Mouse (Mus musculus) right cerebral cortex, adult 2 months (tissue): ENCODE measurements around the gene Gm6583.

Experiments used
- DNase-seq, 2 experiments: peaks; one replicate each; pipeline ENCODE4 v3.0.0; 2021 to 2022; ENCODE audit warnings: low spot score in 2 of 2

Gm6583 gene

DNA sequence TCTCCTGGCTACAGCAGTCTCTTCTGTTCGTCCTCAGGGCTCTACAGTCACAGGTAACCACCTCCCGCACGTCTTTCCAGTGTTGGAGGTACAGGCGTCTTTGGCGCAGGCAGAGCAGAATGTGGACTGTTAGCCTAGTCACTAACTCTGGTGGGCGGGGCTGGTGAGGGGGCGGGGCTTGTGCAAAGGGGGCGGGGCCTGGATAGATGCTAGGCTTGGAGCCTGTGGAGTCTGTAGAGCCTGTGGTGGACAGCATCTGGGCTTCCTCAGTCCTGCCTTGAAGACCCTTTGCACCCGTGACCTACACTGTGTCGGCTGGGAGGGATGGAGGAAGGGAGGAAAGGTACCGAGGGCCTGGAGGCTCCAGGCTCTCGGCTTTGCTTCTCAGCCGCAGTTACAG, at the start of gene Gm6583:
TSS of gene Gm6583 (minus strand) at position 124 of the 400 bp plus-strand sequence.
- DNase-seq: no peak

DNA sequence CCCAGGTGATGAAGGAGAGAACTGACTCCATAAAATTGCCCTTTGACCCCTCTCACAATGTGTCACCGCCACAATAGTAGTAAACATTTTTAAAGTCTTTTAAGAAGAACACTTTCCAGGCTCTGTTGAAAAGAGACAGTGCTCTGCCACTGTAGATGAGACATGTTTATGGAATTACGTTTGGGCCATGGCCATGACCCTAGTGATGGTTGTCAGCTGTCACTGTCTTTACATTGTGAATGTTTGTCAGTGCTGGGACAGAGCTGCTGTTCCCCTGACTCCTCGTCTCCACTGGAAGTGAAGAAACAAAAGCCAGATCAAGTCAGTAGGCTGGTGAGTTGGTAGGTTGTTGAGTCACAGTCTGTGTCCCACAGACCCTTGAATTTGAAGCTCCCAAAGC, 46.6 kb upstream of the Gm6583 start:
- no peak for DNase-seq

DNA sequence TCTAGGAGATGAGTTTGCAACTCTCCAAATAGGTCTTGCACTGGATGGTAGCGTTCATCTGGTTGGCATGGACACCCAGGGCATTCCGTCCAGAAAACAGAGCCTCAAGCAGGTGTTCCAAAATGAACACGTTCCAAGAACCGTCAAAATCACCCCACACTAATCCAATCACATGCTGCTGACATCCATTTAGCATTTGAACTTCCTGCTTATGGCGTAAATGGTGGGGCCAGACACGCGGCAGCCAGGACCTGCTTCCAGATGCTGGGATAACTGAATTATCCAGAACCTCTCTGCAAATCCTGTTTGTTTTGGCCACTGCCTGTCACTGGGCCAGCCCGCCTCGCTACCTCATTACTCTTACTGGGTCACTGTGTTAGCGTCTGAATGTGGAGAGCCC, 43.5 kb upstream of the Gm6583 start:
- no peak for DNase-seq

DNA sequence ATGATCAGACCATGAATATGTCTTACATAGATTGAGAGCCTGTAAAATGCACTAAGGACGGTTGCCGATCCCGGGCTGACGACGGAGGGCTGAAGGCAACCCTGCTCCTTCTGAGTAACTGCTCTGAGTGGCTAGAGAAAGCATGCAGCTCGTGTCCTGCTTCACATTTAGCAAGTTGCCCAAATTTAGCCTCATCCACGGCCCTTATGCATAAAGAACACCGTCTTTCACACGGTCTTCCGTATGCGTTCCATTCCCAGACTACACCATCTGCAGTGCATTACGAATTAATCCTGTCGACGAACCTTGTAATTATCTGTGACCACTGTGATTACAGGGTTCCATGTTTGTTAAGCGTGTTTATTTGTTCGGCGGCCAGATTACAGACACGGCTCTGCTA, 40.2 kb upstream of the Gm6583 start:
- no peak for DNase-seq

DNA sequence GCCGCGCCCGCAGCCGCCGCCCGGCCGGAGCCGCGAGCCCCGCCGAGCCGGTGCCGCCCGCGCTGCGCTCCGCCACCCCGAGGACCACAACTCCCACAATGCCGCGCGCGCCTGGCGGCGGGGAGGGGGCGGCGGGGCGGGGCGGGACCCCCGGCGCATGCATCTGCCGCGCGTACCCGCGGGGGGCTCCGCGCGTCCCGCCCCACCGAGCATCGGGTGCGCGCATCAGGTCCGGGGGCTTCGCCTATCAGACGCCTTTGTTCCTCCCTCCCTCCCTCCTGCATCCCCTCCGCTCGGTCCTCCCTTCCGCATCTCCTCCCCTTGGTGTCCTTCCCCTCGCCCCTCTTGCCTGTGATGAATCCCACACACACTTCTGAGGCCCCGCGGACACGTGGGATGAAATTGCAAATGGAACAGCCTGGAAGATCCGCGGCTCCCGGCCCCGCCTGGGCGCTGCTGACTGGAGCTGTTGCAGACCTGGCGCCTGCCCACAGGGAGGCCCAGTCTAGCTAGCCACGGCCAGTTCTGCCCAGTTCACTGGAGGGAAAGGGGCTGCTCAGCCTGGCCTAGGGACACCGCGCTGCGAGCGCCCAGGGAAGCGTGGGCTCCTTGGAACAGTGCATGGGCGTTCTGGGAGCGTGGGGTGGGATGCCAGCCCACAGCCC, 39.1 kb upstream of the Gm6583 start, which contains the start of gene Asphd2:
TSS of gene Asphd2 (minus strand) at position 88 of the 665 bp plus-strand sequence.
- peak; percentile 85 to 87 for DNase-seq

DNA sequence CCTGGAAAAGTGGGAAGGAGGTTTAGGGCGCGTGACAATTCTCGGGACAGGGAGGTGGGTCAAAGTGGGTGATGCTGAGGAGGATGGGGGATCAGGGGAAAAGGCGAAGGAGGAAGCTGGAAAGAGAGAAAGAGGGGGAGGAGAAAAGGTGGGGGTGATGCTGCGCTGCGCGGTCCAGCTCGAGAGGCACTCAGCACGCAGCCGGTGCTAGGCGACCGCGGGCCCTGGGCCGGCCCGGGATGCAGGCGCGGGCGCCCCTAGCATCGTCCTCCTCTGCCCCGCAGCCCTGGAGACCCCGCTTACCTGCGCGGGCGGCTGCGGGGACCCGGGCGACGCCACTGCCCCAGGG, 38.6 kb upstream of the Gm6583 start:
- DNase-seq: no peak

DNA sequence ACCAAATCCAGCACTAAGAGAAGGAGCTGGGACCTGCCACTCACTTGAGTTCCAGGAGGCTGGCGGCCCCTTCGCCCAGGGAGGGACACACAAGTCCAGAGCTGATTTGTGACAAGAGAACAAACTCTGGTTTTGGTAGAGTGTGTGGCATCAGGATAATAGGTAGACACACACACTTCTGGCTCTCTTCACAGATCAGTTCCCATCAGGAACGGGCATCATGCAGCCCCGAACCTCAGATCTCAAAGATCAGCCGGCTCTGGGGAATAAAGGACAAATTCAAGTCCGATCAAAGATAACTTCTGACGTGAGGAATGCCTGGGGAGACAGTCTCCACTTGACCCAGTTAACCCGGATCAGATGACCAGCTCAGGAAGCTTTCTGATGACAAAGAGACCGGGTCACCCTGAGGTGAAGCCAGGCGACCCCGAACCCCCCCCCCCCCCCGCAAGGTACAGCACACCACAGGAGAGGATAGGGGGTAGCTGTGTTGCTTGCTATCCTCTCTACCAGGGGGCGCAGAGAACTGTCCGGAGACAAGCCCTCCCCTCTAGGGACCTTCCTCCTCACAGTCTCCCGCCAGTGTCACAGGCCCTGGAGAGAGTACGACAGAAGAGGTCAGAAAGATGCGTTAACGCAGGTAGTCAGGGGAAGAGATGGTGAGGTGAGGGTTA, 38.0 kb upstream of the Gm6583 start:
- peak in 1 of 2 experiments; percentile 19 for DNase-seq

DNA sequence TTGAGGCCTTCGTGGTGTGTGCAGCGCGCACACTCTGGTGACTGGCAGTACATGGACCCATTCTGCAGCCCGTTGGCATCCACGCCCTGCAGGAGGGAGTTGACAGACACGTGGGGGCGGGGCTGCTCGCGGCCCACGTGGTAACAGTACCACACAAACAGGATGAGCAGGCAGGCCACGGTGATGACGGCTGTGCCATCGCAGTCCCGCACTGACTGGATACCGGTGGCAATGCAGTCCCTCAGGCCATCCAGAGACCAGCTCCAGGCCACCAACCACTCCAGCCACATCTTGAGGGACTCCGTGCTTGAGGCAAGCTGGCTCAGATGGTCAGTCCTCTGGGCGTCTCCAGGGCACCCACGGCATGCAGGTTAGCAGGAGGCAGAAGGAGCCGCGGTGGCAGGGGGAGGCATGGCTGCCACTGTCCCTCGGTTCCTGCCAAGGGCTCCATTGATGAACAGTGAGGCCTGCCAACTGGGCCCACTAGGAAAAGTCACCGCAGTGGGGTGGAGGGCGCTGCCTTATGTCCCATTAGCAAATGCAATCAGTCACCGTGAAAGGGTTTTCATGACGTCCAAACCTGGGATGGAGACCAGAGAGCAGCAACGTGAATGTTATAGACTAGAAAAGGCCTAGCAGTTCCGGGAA, 36.0 kb upstream of the Gm6583 start:
- DNase-seq: peak; percentile 20 to 21

DNA sequence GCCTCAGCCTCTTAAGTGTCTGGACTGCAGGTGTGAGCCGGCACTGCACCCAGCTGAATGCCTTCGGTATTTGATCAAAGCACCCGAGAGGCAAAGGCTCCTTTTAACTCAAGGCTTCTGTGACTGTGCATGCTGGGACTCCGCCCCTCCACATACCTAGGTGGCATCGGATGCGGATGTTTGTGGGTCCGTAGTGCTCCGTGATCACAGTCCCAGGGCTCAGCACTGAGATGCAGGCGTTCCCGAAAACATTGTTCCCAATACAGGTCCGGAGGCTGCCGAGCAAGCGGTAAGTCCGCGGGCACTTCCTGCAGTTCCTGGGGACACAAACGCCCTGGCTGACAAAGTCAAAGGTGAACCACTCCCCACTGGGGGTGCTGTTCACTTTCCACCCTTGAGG, 35.2 kb upstream of the Gm6583 start:
- no peak for DNase-seq

DNA sequence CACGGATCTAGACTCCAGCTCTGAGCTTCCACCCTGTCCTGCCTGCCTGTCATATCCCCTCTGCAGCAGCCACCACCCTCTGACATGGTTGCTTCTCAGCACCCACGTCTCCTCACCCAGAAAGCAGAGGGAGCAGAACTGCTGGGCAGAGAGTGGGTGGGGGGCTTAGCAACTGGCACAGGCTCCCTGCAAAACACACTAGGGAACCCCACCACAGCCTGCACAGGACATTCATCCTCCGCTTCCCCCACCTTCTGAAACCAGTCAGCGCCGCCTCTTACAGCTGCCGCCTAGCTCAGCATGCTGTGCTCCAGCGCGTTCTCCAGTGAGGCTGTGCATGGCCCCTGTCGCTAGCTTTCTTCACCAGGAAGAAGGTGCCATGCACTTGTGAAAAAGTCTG, 33.5 kb upstream of the Gm6583 start:
- peak; percentile 43 to 57 for DNase-seq

DNA sequence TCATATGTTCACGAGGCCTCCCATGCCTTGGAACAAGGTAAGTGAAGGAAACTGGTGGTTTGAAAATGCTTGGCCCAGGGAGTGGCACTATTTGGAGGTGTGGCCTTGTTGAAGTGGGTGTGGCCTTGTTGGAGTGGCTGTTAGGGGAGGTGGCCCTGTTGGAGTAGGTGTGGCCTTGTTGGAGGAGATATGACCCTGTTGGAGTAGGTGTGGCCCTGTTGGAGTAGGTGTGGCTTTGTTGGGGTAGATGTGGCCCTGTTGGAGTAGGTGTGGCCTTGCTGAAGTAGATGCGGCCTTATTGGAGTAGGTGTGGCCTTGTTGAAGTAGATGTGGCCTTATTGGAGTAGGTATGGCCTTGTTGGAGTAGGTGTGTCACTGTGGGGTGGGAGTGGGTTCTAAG, 30.1 kb upstream of the Gm6583 start:
- no peak for DNase-seq

DNA sequence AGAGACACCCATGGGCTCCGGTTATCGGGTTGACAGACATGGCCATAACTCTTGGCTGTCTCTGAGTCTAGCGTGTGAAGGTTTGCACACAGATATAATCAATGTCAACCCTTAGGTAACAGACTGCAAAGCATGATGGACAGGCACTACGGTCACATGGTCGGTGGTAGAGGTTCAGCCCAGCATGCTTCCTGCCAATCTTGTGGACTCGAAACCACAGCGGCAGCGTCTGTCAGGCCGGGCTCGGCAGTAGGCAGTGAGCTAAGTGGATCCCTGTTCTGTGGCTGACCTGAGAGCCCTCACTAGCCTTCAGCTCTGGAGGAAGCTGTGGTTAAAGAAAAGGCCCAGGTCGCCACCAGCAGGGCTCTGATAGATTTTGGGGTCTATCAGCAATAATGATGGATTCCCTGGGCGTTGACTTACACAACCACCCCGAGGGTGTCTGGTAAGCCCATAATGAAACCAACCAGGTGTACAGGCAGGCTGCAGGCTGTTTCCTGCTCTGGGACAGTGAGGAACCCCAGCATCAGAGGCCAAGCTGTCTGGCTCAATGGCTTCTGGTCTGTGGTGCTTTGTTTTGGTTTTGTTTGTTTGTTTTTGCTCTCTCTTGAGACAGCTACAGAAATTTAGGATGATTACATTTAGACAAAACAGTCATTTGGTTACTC, 29.1 kb upstream of the Gm6583 start:
- DNase-seq: no peak

DNA sequence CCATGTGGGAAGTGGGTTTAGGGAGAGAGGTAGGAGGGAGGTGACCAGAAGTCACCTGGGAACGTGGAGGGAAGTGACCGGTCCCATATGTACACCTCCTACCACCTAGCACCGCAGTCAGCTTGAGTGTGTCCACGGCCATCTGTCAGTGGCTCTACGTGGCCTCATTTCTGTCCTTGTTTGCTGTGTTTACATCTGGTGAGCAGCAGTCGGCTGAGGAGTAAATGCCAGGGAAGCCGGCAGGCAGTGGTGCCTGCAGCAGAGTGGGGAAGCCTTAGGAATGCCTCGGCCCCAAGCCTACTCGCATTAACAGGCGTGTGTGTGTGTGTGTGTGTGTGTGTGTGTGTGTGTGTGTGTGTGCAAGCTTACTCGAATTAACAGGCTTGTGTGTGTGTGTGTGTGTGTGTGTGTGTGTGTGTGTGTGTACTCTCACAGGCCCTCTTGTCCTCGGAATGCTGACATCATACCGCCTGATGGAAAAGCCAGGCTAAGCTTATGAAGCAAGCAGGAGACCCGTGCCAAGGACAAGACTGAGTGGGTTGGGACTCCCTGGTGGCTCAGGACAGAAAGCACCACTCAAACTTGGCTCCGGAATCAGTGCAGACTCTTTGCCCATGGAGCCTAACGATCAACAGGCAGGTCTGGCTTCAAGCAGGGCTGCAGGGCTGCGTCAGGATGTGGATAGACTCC, 27.0 kb upstream of the Gm6583 start:
- DNase-seq: peak; percentile 59 to 71

DNA sequence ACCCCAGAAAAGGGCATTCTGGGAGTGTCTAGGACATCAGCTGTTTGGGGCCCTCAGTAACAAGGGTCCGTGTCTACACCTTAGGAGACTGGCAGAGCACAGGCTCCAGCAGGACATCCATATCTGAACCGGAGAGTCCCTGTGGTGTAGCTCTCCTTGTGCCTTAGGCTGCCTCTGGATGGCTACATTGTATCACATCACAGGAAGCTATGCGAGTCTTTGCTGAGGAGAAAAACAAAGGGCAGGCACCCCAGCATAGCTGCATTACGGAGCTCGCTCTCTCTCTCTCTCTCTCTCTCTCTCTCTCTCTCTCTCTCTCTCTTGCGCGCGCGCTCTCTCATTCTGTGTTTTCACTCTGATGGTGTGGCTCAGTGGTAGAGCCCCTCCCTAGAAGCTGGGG, 26.2 kb upstream of the Gm6583 start:
- DNase-seq: no peak

DNA sequence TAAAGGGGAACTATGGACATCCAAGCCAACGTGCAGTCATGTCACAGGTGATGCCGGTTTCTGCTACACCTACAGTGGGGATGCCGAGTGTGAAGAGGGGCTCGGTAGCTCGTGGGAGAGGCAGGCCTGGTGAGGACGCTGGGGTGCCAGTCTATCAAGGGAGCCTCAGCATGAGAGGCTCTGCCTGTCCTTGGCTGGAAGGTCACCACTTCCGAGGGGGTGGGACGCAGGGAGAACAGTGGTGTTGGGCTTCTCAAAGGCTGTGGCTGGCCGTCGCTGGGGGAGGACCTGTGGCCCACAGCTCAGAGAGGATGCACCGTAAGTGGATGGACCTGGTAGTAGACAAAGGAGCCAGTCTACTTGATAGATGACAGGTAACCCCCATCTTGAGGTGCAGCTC, 25.3 kb upstream of the Gm6583 start:
- DNase-seq: no peak

DNA sequence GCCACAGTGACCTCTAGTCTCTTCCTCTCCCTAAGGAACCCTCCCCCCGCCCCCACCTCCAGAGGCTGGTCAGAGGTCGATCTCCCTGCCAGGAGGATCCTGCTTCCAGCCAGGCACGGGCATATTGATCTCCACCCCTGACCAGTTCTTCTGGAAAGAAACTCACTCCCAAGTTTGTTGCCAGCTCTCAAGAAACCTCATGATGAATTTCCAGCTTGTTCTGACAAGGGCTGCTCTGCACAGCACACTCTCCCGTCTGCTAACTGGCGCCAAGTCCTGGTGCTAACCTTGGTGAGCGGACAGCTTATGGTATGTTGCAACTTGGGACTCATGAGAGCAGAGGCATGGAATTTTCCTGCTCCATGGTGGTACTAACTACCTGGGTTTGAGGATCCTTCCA, 22.9 kb upstream of the Gm6583 start:
- DNase-seq: no peak

DNA sequence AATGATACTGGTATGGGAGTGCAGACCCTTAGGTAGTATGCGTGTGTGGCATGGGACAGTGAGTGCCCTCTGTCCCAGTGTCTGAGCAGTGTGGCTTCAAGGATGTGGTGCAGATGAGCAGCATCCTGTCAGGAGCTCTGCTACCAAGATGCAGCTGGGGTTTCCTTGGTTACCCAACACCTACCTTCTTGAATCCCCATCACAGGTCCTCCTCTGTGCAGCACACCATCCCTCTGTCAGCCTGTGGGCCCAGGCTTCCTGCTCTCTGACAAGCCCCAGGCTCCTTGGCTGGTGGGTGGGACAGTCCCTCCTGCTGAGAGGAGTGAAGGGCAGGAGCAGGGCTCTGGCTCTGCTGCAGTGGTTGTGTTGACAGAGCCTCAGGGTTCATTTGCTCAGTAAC, 21.5 kb upstream of the Gm6583 start:
- peak in 1 of 2 experiments; percentile 34 for DNase-seq

DNA sequence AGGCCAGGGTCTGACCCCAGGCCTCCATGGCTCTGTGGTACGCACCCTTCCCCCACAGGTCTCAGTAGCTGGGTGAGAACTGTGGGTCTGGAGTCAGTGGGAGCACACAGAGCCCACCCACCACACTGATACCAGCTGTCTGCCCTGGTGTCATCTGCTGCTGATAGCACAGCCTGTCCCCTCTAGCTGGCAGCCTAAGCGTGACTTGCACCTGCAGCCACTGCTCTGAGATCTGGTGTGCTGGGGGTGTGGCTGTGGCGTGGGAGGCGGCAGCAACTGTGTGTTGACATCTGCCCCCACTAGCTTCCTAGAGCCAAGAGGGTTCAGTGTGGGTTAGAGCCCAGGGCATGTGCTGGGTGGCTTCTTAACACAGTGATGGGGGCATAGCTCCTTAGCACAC, 20.3 kb upstream of the Gm6583 start:
- no peak for DNase-seq

DNA sequence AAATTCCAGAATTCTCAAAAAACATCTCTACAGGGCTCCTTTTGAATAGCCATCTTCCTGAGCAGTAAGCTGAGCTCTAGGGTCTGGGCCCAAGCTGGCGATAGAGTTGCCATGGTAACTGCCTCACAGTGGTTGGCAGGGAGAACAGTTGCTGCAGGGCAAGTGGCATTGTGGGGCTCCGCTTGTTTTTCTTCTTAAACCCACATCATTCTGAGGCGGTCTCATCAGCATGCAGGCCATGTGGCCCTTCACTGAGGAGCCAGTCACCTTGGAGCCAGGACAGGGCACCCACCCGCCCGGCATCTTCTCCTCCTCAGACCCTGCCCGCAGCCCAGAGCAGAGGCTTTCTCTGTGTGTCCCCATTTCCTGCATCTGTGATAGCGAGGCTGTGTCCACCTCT, 16.1 kb upstream of the Gm6583 start:
- peak; percentile 71 to 78 for DNase-seq

DNA sequence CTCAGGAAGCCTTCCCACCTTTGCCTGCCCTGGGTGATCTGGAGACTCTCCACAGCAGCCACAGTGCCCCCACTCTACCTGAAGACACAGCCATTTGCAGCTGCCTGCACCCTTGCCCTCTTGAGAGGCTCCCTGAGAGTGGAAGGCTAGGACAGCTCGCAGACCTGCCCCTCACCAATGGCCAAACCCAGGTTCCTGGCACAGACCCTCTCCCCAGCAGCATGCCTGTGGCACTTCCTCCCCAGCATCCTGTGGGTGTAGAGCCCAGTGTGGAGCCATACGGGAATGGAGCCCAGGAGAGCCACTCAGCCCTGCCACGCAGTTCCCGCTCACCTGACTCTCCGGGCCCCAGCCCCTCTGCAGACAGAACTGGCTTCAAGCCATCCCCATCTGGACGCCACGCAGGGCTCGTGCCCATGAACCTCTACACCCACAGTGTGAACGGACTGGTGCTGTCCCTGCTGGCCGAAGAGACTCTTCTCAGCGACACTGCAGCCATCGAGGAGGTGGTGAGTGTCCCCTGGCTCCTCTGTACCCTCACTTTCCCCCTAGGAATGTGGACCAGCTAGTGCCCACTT, 14.5 kb upstream of the Gm6583 start:
- DNase-seq: no peak

DNA sequence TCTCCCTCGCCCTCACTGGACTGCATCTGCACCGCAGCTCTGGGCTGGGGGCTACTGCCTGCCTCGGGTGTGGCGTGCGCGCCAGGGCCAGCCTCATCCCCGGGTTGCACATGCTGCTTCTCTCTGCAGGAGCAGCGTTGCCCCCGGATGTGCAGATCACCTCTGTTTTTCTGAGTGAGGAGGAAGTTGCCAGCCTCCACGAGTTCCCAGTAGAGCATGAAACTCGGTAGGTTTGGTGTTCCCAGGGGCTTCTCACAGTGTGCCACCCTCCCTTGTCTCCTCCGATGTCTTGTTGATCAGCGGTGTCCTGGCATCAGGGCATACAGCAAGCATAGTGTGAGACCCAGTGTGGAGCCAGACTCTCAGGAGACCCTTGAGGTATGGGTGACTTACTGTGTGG, 13.5 kb upstream of the Gm6583 start:
- DNase-seq: no peak

DNA sequence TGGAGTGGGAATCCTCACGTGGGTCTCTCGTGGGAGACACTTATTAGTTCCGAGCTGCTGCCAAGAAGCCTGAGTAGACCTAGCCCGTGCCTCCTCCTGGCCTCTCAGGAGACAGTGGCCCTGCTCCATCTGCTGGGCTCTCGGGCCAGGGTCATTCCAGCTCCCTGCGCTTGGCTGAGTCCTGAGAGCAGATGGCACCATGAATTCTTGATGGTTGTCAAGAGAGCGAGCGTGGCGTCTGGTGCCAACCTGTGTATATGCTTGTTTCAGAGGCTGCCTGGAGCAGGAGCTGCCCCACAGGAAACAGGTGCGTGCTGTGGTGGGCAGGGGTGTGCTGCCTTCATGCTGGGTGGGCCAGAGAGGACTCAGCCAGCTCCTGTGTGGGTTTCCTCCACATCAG, 12.8 kb upstream of the Gm6583 start:
- no peak for DNase-seq
